Mouse (Mus musculus): ENCODE data around the gene Gm5930. TPM values are rescaled to one million over a fixed set of nuclear protein-coding genes. Genes with fewer than 3 reads are reported as not detected.
"Not testable (repeated sequence)": the region's sequence is repeated elsewhere in the genome, so short reads cannot be mapped to it uniquely, and the experiment has no call there.

The Gm5930 gene
- polyA plus RNA-seq (2015; fragmentation: Nextera tagmentation; extraction: Ambion mirVana): not detected in 2 replicates

- not testable (repeated sequence) for H3K4me1 ChIP-seq (replicated peaks); H3K9me3 ChIP-seq; H3K9ac ChIP-seq; H3K27me3 ChIP-seq; H3K4me3 ChIP-seq; ATAC-seq (ENCODE audit: low FRiP score); H3K27ac ChIP-seq; H3K4me2 ChIP-seq; H3K36me3 ChIP-seq
- WGBS: no CpG with 5 or more reads among the region's 2 CpGs
Observed at GRCm38 (mm10) chr14:44338484-44338883, at the start of gene Gm5930. Gm5930 (minus strand) TSS chr14:44338584.

DNA sequence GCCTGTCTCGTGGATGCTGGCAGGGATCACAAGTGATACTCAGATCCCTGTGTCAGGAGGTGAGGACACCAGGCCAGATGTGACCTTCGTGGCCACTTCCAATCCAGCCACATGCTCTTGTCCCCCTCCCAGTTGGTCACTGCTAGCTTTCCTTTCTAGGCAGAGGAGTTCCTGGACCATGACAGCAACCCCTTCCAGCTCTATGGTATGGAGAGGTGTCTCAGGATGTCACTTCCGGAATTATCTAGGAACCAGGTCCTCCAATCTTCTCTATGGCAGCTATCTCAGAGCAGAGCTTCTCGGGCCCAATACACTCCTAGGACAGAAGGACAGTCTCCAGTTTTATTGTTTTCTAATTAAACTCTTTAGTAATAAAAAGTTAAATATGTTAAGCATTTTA, 45.8 kb upstream of the Gm5930 start:
- not testable (repeated sequence) for H3K36me3 ChIP-seq; H3K4me1 ChIP-seq (replicated peaks); ATAC-seq (ENCODE audit: low FRiP score); H3K27me3 ChIP-seq; H3K9ac ChIP-seq; H3K4me2 ChIP-seq; H3K4me3 ChIP-seq; H3K9me3 ChIP-seq; H3K27ac ChIP-seq
- 83% methylated on average over 4 of the region's 4 CpGs for WGBS

GRCm38 (mm10) chr14:44365057-44365456, 26.7 kb upstream of the Gm5930 start, which contains the start of gene Gm8229:
Gm8229 (plus strand) TSS chr14:44365357.
- not testable (repeated sequence) for ATAC-seq (ENCODE audit: low FRiP score); H3K27ac ChIP-seq; H3K4me2 ChIP-seq; H3K4me1 ChIP-seq (replicated peaks); H3K27me3 ChIP-seq; H3K4me3 ChIP-seq; H3K9ac ChIP-seq; H3K36me3 ChIP-seq; H3K9me3 ChIP-seq
- WGBS: 97% methylated on average over 4 of the region's 4 CpGs

- not testable (repeated sequence) for H3K27ac ChIP-seq; H3K4me3 ChIP-seq; H3K4me2 ChIP-seq; H3K4me1 ChIP-seq (replicated peaks); H3K9ac ChIP-seq; H3K27me3 ChIP-seq; H3K9me3 ChIP-seq; ATAC-seq (ENCODE audit: low FRiP score); H3K36me3 ChIP-seq
Observed at GRCm38 (mm10) chr14:44362301-44362700, 23.9 kb upstream of the Gm5930 start.

DNA sequence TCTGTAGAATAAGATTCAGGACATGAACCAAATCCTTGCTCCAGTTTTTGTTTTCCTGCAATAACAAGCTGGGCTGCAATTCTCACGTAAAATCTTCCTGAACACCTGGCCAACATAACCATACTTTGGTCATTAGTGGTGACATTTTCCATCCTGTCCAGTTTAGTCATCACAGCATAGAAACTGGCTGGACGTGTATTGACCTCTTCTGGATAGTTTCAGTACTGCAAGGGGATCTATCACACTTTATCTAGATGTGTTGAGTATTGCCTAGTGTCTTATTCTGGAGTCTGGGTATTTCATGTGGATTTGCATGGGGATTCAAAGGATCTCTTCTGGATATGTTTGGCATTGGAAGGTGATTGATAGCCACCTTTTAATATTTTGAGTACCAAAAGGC, 23.0 kb upstream of the Gm5930 start:
- H3K4me2 ChIP-seq; H3K36me3 ChIP-seq; H3K4me3 ChIP-seq; H3K9me3 ChIP-seq; H3K27me3 ChIP-seq; H3K27ac ChIP-seq; H3K4me1 ChIP-seq (replicated peaks); H3K9ac ChIP-seq; ATAC-seq (ENCODE audit: low FRiP score): not testable (repeated sequence)
- 47% methylated on average over 2 of the region's 2 CpGs for WGBS

GRCm38 (mm10) chr14:44312049-44312448, 26.3 kb downstream of the Gm5930 start:
- WGBS: 88% methylated on average over 4 of the region's 4 CpGs
- H3K9ac ChIP-seq; H3K9me3 ChIP-seq; H3K27me3 ChIP-seq; H3K4me3 ChIP-seq; H3K4me1 ChIP-seq (replicated peaks); H3K4me2 ChIP-seq; H3K27ac ChIP-seq; H3K36me3 ChIP-seq; ATAC-seq (ENCODE audit: low FRiP score): not testable (repeated sequence)

- not testable (repeated sequence) for H3K9ac ChIP-seq; H3K4me1 ChIP-seq (replicated peaks); H3K27me3 ChIP-seq; H3K4me3 ChIP-seq; ATAC-seq (ENCODE audit: low FRiP score); H3K36me3 ChIP-seq; H3K4me2 ChIP-seq; H3K9me3 ChIP-seq; H3K27ac ChIP-seq
- WGBS: 91% methylated on average over 2 of the region's 2 CpGs
Observed at GRCm38 (mm10) chr14:44285280-44285679, 53.1 kb downstream of the Gm5930 start, which contains the start of gene Gm8220. Gm8220 (plus strand) TSS chr14:44285580.

Other genes with a start within 250 kb of the Gm5930 start
- not detected in 2 replicates for gene Ear2, start 235.9 kb downstream of the Gm5930 start, polyA plus RNA-seq (2015; fragmentation: Nextera tagmentation; extraction: Ambion mirVana)
- gene Gm3327, start 214.7 kb downstream of the Gm5930 start, polyA plus RNA-seq (2015; fragmentation: Nextera tagmentation; extraction: Ambion mirVana): not detected in 2 replicates
- not detected in 2 replicates for gene Gm8212, start 140.9 kb downstream of the Gm5930 start, polyA plus RNA-seq (2015; fragmentation: Nextera tagmentation; extraction: Ambion mirVana)
- gene 4930503E14Rik, start 125.3 kb downstream of the Gm5930 start, polyA plus RNA-seq (2015; fragmentation: Nextera tagmentation; extraction: Ambion mirVana): not detected in 2 replicates
- not detected in 2 replicates for gene Gm8220, start 53.0 kb downstream of the Gm5930 start, polyA plus RNA-seq (2015; fragmentation: Nextera tagmentation; extraction: Ambion mirVana)
- gene Gm8229, start 26.8 kb upstream of the Gm5930 start, polyA plus RNA-seq (2015; fragmentation: Nextera tagmentation; extraction: Ambion mirVana): 0.14 TPM in 1 of 2 replicates, not detected in the other
- gene Gm3371, start 72.1 kb upstream of the Gm5930 start, polyA plus RNA-seq (2015; fragmentation: Nextera tagmentation; extraction: Ambion mirVana): not detected in 2 replicates
- gene Gm8232, start 95.1 kb upstream of the Gm5930 start, polyA plus RNA-seq (2015; fragmentation: Nextera tagmentation; extraction: Ambion mirVana): not detected in 2 replicates
- gene BC061237, start 153.9 kb upstream of the Gm5930 start, polyA plus RNA-seq (2015; fragmentation: Nextera tagmentation; extraction: Ambion mirVana): 0.30 and 1.1 TPM in 2 replicates
- not detected in 2 replicates for gene Gm17093, start 179.7 kb upstream of the Gm5930 start, polyA plus RNA-seq (2015; fragmentation: Nextera tagmentation; extraction: Ambion mirVana)
- gene Gm8247, start 244.6 kb upstream of the Gm5930 start, polyA plus RNA-seq (2015; fragmentation: Nextera tagmentation; extraction: Ambion mirVana): 0.35 and 0.40 TPM in 2 replicates